Mouse (Mus musculus) layer of hippocampus, adult 2 months (tissue): ENCODE measurements around the gene 2300009A05Rik. TPM values are rescaled to one million over a fixed set of nuclear protein-coding genes. Genes with fewer than 3 reads are reported as not detected.

Source experiments
- DNase-seq, 2 experiments: peaks; one replicate each; pipeline ENCODE4 v3.0.0; 2022; ENCODE audit warnings: low spot score in 2 of 2
- H3K27ac ChIP-seq: fragments of 200-600 bp; 2 replicates; pipeline ENCODE4 v1.8.1; 2022
- H3K4me3 ChIP-seq: fragments of 200-600 bp; 2 replicates; pipeline ENCODE4 v1.8.1; 2022; ENCODE audit warnings: mild to moderate bottlenecking
- CTCF ChIP-seq: fragments of 200-600 bp; conservative IDR thresholded peaks from 2 replicates; pipeline ENCODE4 v1.8.1; 2022; ENCODE audit warnings: antibody characterized with exemption, mild to moderate bottlenecking, moderate library complexity
- long read RNA-seq, 2 experiments: library from polyadenylated mRNA; stranded (forward); transcript quantifications; one replicate each; pipeline ENCODE4 v2.0.0; 2021; ENCODE audit warnings: borderline mapping rate in 2 of 2
- total RNA-seq, 2 experiments: library from RNA; stranded (reverse); gene quantifications; 2 replicates each; pipeline ENCODE4 v1.2.3; 2021

The 2300009A05Rik gene
- total RNA-seq, result 10 to 100 TPM; 33.7 to 33.8 TPM
- long read RNA-seq, experiment 1, transcript 2300009A05Rik-201 (2 exons, 595 nt), result major isoform, 10 of 11 reads
- long read RNA-seq, experiment 1, partial matches to known transcripts, result 0 of 11 reads
- long read RNA-seq, experiment 1, other reads (novel, unspliced or antisense), result 0 of 11 reads
- long read RNA-seq, experiment 2, transcript 2300009A05Rik-202 (1 exons, 1,771 nt), result minor isoform, 5 of 28 reads
- long read RNA-seq, experiment 2, transcript 2300009A05Rik-201 (2 exons, 595 nt), result major isoform, 23 of 28 reads
- long read RNA-seq, experiment 2, partial matches to known transcripts, result 0 of 28 reads
- long read RNA-seq, experiment 2, other reads (novel, unspliced or antisense), result 0 of 28 reads

DNA sequence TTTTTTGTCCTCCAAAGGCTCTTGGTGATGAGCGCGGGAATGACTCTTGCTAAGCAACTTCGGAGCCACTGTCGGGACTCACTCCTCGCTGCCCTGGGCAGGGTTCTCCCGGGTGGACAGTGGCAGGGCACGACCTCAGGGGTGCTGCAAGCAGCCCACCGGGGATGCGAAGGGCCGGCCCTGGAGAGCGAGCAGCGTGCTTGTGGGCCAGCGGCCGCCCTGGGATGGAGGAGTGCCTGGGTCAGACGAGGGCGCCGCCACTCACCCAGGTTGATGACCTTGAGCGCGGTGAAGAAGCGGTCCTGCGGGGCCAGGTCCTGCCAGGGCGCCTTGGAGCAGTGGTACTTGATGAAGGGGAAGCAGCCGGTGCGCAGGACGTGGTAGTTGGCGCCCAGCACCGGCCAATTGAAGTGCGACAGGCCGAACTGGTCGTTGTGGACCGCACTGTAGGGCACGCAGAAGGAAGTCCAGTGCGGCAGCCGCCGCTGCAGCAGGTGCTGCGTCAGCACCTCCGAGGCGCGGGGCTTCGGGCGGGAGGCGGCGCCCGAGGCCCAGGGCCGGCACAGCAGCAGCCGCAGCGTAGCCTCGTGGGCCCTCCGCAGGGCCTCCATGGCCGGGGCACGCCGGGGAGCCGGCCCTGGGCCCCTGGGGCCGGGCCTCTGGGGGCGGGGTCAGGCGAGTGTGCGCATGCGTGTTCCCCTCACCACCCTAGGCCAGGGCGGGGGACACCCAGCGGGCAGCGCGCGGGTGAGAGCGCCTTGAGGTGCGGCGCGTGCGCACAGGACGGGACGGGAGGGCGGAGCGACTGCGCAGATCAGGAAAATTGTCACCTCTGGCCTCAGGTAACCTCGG is at the start of gene 2300009A05Rik:
TSS of gene 2300009A05Rik (minus strand) at position 636 of the 852 bp plus-strand sequence.
- Histone ChIP-seq H3K27ac (peak within 1 kb of the TSS; percentile 96), H3K4me3 (peak within 1 kb of the TSS; percentile 95)
- TF ChIP-seq CTCF, result no peak
- peak; percentile 93 for DNase-seq

DNA sequence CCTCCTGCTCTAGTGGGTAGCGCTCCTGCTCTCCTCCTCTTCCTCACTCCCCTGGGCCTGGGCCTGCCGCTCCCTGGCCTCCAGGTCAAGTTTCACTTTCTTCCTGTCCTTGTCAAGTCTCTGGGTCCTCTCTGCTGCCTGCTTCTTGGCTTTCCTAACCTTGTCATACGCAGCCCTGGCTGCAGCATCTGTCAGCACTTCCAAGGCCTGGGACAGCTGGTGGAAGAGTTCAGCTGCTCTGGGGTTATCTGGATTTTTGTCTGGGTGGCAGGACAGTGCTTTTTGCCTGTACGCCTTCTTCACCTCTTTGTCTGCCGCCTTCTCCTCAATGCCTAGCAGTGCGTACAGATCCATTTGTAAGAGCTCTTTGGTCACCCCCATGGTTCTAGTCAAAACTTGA is 44.6 kb upstream of the 2300009A05Rik start:
- no peak for DNase-seq
- H3K27ac ChIP-seq, result no peak overlapping the region
- no peak for TF ChIP-seq CTCF

GRCm38 (mm10) chr9:63430652-63431051 is 31.6 kb upstream of the 2300009A05Rik start:
- no peak for TF ChIP-seq CTCF
- Histone ChIP-seq H3K27ac (no peak overlapping the region), H3K4me3 (no peak overlapping the region)
- DNase-seq, result no peak

More for the DNA sequence above, 44.6 kb upstream of the 2300009A05Rik start:
- H3K4me3 ChIP-seq, result no peak overlapping the region

DNA sequence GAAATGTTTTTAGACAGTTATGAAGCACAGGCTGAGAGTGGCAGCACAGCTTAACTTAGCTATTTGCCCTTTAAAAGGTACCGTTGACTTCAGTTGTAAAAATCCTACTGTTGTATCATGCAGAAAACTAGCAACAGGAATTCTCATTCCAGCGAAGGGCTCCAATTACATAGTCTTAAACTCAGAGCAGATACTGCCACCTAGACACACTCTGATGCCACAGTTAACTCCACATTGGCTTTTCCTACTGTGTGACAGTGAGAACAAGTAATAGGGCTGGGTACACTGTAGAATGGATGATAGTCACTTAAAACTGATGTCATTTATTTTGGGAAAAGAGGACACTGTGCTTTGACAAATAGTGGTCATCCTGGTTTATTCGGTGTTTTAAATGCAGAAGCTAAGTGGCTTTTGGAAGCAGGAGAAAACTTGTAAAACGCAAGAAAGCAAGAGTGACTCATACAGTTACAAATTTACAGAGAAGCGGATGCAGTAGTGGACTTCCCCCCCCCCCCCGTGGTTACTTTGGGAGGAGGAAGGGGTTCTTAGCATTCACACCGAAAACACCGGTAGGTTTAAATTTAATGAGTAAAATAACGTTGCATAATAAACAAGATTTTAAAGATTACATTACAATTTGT is 22.2 kb upstream of the 2300009A05Rik start:
- peak; percentile 68 for TF ChIP-seq CTCF
- Histone ChIP-seq H3K27ac (no peak overlapping the region), H3K4me3 (no peak overlapping the region)
- no peak for DNase-seq

- no peak overlapping the region for H3K27ac ChIP-seq
These were observed 21.4 kb upstream of the 2300009A05Rik start for GRCm38 (mm10) chr9:63420396-63420795.

GRCm38 (mm10) chr9:63400176-63400575 is 1.1 kb upstream of the 2300009A05Rik start:
- Histone ChIP-seq H3K4me3 (no peak overlapping the region), H3K27ac (no peak overlapping the region)
- DNase-seq, result no peak
- TF ChIP-seq CTCF, result no peak

More at GRCm38 (mm10) chr9:63420396-63420795, 21.4 kb upstream of the 2300009A05Rik start:
- DNase-seq, result no peak
- no peak for TF ChIP-seq CTCF
- H3K4me3 ChIP-seq, result no peak overlapping the region

DNA sequence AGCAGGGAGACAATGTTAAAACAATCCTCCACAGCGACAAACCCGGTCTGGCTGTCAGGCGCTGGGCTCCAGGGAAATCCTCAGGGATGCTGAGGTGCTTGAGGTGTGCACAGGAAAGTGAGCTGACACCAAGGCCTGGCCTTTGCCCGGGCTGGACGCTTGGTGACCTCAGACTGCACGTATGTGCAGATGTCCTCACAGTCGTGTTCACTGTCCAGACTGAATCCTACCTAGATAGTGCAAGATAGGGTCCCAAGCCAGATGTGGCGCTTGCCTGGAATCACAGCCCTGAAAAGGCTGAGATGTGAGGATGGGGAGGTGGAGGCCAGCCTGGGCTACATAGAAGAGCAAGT is 393 bp upstream of the 2300009A05Rik start:
- no peak for DNase-seq
- Histone ChIP-seq H3K4me3 (peak overlapping the region; percentile 95), H3K27ac (peak overlapping the region; percentile 96)
- no peak for TF ChIP-seq CTCF

DNA sequence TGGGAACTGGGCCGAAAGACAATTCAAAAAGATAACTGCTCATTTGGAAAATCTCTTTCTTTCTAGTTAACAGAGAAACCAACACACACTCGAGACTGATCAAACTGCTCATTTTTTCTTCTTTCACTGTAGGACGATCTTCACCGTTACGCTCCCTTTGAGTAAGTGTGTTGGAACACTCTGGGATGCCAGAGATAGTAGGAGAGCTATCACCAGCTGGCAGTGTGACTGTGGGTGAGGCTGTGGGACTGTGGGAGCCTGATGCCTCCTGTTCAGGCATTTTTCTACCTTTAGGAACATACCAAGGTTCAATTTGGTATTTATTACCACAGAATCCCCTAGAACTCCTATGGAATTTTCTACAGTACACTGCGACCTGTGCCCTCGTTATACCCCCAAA is 3.4 kb downstream of the 2300009A05Rik start:
- DNase-seq, result peak; percentile 38 to 46
- H3K4me3 ChIP-seq, result no peak overlapping the region
- peak overlapping the region; percentile 56 for H3K27ac ChIP-seq
- TF ChIP-seq CTCF, result no peak

DNA sequence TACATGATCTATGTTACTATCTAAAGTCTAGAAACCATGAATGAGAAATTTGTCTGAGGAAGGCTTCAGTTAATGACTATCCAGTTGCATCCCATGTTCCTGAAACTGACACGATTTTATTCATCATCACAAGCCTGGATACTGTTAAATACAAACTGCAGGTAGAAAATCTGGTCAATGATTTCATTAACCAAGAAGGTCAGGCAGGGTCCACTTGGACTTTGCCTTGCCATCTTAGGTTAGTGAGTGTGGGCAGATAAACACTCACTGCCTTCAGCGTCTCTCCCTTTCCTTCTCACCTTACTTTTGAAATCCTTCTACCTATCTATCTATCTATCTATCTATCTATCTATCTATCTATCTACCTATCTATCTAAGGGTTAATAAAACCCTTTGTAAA is 7.7 kb downstream of the 2300009A05Rik start:
- Histone ChIP-seq H3K27ac (no peak overlapping the region), H3K4me3 (no peak overlapping the region)
- TF ChIP-seq CTCF, result no peak
- DNase-seq, result no peak

- no peak overlapping the region for H3K27ac ChIP-seq
- no peak overlapping the region for H3K4me3 ChIP-seq
- no peak for DNase-seq
- TF ChIP-seq CTCF, result no peak
These were observed 16.3 kb downstream of the 2300009A05Rik start for GRCm38 (mm10) chr9:63382761-63383160.

GRCm38 (mm10) chr9:63380326-63380725 is 18.7 kb downstream of the 2300009A05Rik start:
- no peak for DNase-seq
- no peak for TF ChIP-seq CTCF
- no peak overlapping the region for H3K27ac ChIP-seq

GRCm38 (mm10) chr9:63378174-63378573 is 20.9 kb downstream of the 2300009A05Rik start:
- H3K4me3 ChIP-seq, result peak overlapping the region; percentile 84
- TF ChIP-seq CTCF, result no peak
- DNase-seq, result no peak
- peak overlapping the region; percentile 94 for H3K27ac ChIP-seq

More at GRCm38 (mm10) chr9:63380326-63380725, 18.7 kb downstream of the 2300009A05Rik start:
- H3K4me3 ChIP-seq, result no peak overlapping the region
